Mouse (Mus musculus) midbrain, embryonic 11.5 days (tissue): Measurements from ENCODE around the gene Pes1. TPM values are rescaled to one million over a fixed set of nuclear protein-coding genes. Genes with fewer than 3 reads are reported as not detected.

Source experiments
- ATAC-seq: fragments of 200-750 bp; cut with Nextera tagmentation; 2 replicates; pipeline ENCODE4 v1.8.0; 2017; ENCODE audit warnings: moderate TSS enrichment, moderate library complexity; ENCODE audit not compliant: low FRiP score
- DNase-seq: peaks from one replicate; pipeline ENCODE4 v3.0.0; 2015; ENCODE audit warnings: low spot score; ENCODE audit errors: missing footprints
- H3K27ac ChIP-seq: fragments of 300-500 bp; sonication (generic); 2 replicates; pipeline ENCODE4 v1.5.1; 2014; ENCODE audit warnings: low read depth, low read length
- H3K27me3 ChIP-seq: fragments of 300-500 bp; sonication (generic); 2 replicates; pipeline ENCODE4 v1.6.1; 2014; ENCODE audit warnings: mild to moderate bottlenecking, low read length, moderate library complexity, mixed read lengths; ENCODE audit not compliant: control insufficient read depth, insufficient read depth
- H3K36me3 ChIP-seq: fragments of 300-500 bp; sonication (generic); 2 replicates; pipeline ENCODE4 v1.6.1; 2014; ENCODE audit warnings: mild to moderate bottlenecking, low read length, moderate library complexity, mixed read lengths; ENCODE audit not compliant: control insufficient read depth, insufficient read depth
- H3K4me1 ChIP-seq: fragments of 300-500 bp; sonication (generic); 2 replicates; pipeline ENCODE4 v1.6.1; 2014; ENCODE audit warnings: low read length; ENCODE audit not compliant: control insufficient read depth, insufficient read depth
- H3K4me2 ChIP-seq: fragments of 300-500 bp; sonication (generic); 2 replicates; pipeline ENCODE4 v1.6.1; 2014; ENCODE audit warnings: mild to moderate bottlenecking, moderate library complexity
- H3K4me3 ChIP-seq: fragments of 300-500 bp; sonication (generic); 2 replicates; pipeline ENCODE4 v1.5.1; 2014; ENCODE audit warnings: low read depth, low read length
- H3K9ac ChIP-seq: fragments of 300-500 bp; sonication (generic); 2 replicates; pipeline ENCODE4 v1.6.1; 2014; ENCODE audit warnings: low read length
- H3K9me3 ChIP-seq: fragments of 300-500 bp; sonication (generic); 2 replicates; pipeline ENCODE4 v1.6.1; 2016; ENCODE audit warnings: low read length; ENCODE audit not compliant: control insufficient read depth
- WGBS: fragments of 180-500 bp; shearing (Covaris S2); extraction: QIAGEN DNeasy Blood & Tissue Kit; methylation state at CpG from one replicate; pipeline ENCODE4 v1.1.7; 2014; 5-methylcytosine and 5-hydroxymethylcytosine counted together
- polyA plus RNA-seq: library from polyadenylated mRNA; unstranded; fragments of >200 nt; fragmentation: Nextera tagmentation; extraction: Ambion mirVana; gene quantifications from 2 replicates; pipeline ENCODE4 v1.2.1, GENCODE M21; 2014

The Pes1 gene
- polyA plus RNA-seq, 1 experiment from 2014 or later, result 73.0 TPM

GRCm38 (mm10) chr11:3930019-3930418 lies 33.8 kb upstream of the Pes1 start:
- 61% methylated on average over 4 of the region's 4 CpGs for WGBS
- no peak overlapping the region for H3K9ac ChIP-seq
- no peak for DNase-seq
- H3K4me2 ChIP-seq, result no peak overlapping the region
- no peak overlapping the region for H3K4me3 ChIP-seq
- no peaks in the 10 kb centered on the region for H3K9me3 ChIP-seq
- peaks cover 5% of the 10 kb centered on the region; the same call in 1 of the 2 replicates for H3K4me1 ChIP-seq
- no peak overlapping the region for H3K27ac ChIP-seq
- H3K36me3 ChIP-seq, result no peaks in the 10 kb centered on the region; the same call in 1 of the 2 replicates
- no peak for ATAC-seq
- H3K27me3 ChIP-seq, result no peaks in the 10 kb centered on the region

GRCm38 (mm10) chr11:3930931-3931330 lies 32.8 kb upstream of the Pes1 start:
- peak overlapping the region; percentile 70 for H3K4me2 ChIP-seq
- H3K4me1 ChIP-seq, result peaks cover 5% of the 10 kb centered on the region; the same call in 1 of the 2 replicates
- no peak overlapping the region for H3K27ac ChIP-seq
- H3K9ac ChIP-seq, result no peak overlapping the region; the same call in 1 of the 2 replicates
- ATAC-seq (no peak), DNase-seq (no peak)
- H3K36me3 ChIP-seq, result no peaks in the 10 kb centered on the region
- WGBS, result 32% methylated on average over 6 of the region's 6 CpGs
- no peaks in the 10 kb centered on the region for H3K27me3 ChIP-seq
- H3K9me3 ChIP-seq, result no peaks in the 10 kb centered on the region
- H3K4me3 ChIP-seq, result peak overlapping the region; percentile 54; the same call in 1 of the 2 replicates

- H3K9ac ChIP-seq, result peak within 1 kb of the TSS; percentile 64
- H3K27ac ChIP-seq, result no peak within 1 kb of the TSS
- H3K36me3 ChIP-seq, result no peaks in the 10 kb centered on the region
- DNase-seq, result peak; percentile 97
- ATAC-seq, result peak; percentile 93
- peaks cover 5% of the 10 kb centered on the region; the same call in 1 of the 2 replicates for H3K4me1 ChIP-seq
- peak within 1 kb of the TSS; percentile 54 for H3K4me3 ChIP-seq
- no peaks in the 10 kb centered on the region for H3K9me3 ChIP-seq
- H3K4me2 ChIP-seq, result peak within 1 kb of the TSS; percentile 70
- H3K27me3 ChIP-seq, result no peaks in the 10 kb centered on the region
- WGBS, result under 1% methylated on average over 18 of the region's 26 CpGs
Observed at GRCm38 (mm10) chr11:3931511-3932211, 32.1 kb upstream of the Pes1 start, which contains the start of gene Tcn2. TSS of gene Tcn2 (minus strand) at chr11:3932159.

- Histone ChIP-seq H3K27ac (no peak overlapping the region), H3K27me3 (no peaks in the 10 kb centered on the region), H3K4me2 (no peak overlapping the region), H3K4me1 (peaks cover 5% of the 10 kb centered on the region; the same call in 1 of the 2 replicates), H3K9ac (no peak overlapping the region), H3K36me3 (no peaks in the 10 kb centered on the region), H3K9me3 (no peaks in the 10 kb centered on the region), H3K4me3 (no peak overlapping the region)
- no peak for DNase-seq
- 85% methylated on average over 9 of the region's 9 CpGs for WGBS
- ATAC-seq, result no peak
Observed at GRCm38 (mm10) chr11:3933756-3934285, 30.0 kb upstream of the Pes1 start.

GRCm38 (mm10) chr11:3935135-3935534 lies 28.6 kb upstream of the Pes1 start:
- Histone ChIP-seq H3K4me2 (no peak overlapping the region), H3K36me3 (no peaks in the 10 kb centered on the region), H3K4me3 (no peak overlapping the region), H3K9ac (no peak overlapping the region), H3K4me1 (peaks cover 5% of the 10 kb centered on the region; the same call in 1 of the 2 replicates), H3K27me3 (no peaks in the 10 kb centered on the region), H3K9me3 (no peaks in the 10 kb centered on the region), H3K27ac (no peak overlapping the region)
- 80% methylated on average over 4 of the region's 4 CpGs for WGBS
- DNase-seq, result no peak
- no peak for ATAC-seq

- ATAC-seq, result no peak
Observed at GRCm38 (mm10) chr11:3936318-3936717, 27.5 kb upstream of the Pes1 start.

GRCm38 (mm10) chr11:3937321-3937874 lies 26.4 kb upstream of the Pes1 start:
- no peak overlapping the region for H3K4me2 ChIP-seq
- WGBS, result 84% methylated on average over 13 of the region's 13 CpGs
- no peaks in the 10 kb centered on the region for H3K9me3 ChIP-seq
- no peaks in the 10 kb centered on the region for H3K36me3 ChIP-seq
- no peak overlapping the region for H3K27ac ChIP-seq
- DNase-seq, result no peak
- no peak overlapping the region for H3K4me3 ChIP-seq
- no peak overlapping the region for H3K9ac ChIP-seq
- no peaks in the 10 kb centered on the region for H3K4me1 ChIP-seq
- H3K27me3 ChIP-seq, result no peaks in the 10 kb centered on the region
- no peak for ATAC-seq

More at GRCm38 (mm10) chr11:3936318-3936717, 27.5 kb upstream of the Pes1 start:
- Histone ChIP-seq H3K9ac (no peak overlapping the region), H3K4me2 (no peak overlapping the region), H3K9me3 (no peaks in the 10 kb centered on the region), H3K4me3 (no peak overlapping the region), H3K27ac (no peak overlapping the region), H3K4me1 (peaks cover under 1% of the 10 kb centered on the region; the same call in 1 of the 2 replicates), H3K27me3 (no peaks in the 10 kb centered on the region), H3K36me3 (no peaks in the 10 kb centered on the region)
- no peak for DNase-seq
- 92% methylated on average over 3 of the region's 3 CpGs for WGBS

- ATAC-seq, result no peak
- Histone ChIP-seq H3K4me1 (no peaks in the 10 kb centered on the region), H3K27ac (no peak overlapping the region), H3K9me3 (no peaks in the 10 kb centered on the region), H3K4me3 (no peak overlapping the region), H3K4me2 (no peak overlapping the region), H3K9ac (no peak overlapping the region), H3K27me3 (no peaks in the 10 kb centered on the region), H3K36me3 (no peaks in the 10 kb centered on the region)
- WGBS, result 89% methylated on average over 7 of the region's 7 CpGs
- no peak for DNase-seq
Observed at GRCm38 (mm10) chr11:3941371-3941770, 22.4 kb upstream of the Pes1 start.

- Histone ChIP-seq H3K4me2 (no peak overlapping the region), H3K27me3 (no peaks in the 10 kb centered on the region), H3K4me1 (no peaks in the 10 kb centered on the region), H3K9ac (no peak overlapping the region), H3K4me3 (no peak overlapping the region), H3K36me3 (no peaks in the 10 kb centered on the region), H3K9me3 (no peaks in the 10 kb centered on the region), H3K27ac (no peak overlapping the region)
- 9% methylated on average over 1 of the region's 1 CpGs for WGBS
- DNase-seq (no peak), ATAC-seq (no peak)
Observed at GRCm38 (mm10) chr11:3946386-3946785, 17.4 kb upstream of the Pes1 start.
